Mouse (Mus musculus) liver, postnatal 0 days (tissue): ENCODE data around the gene Madcam1. TPM values are rescaled to one million over a fixed set of nuclear protein-coding genes. Genes with fewer than 3 reads are reported as not detected.

Source experiments
- ATAC-seq: fragments of 200-750 bp; cut with Nextera tagmentation; 2 replicates; pipeline ENCODE4 v1.8.0; 2017; ENCODE audit warnings: mild to moderate bottlenecking, moderate library complexity
- DNase-seq: peaks from one replicate; pipeline ENCODE4 v3.0.0-alpha.2; 2016
- H3K27ac ChIP-seq: fragments of 300-500 bp; sonication (generic); 2 replicates; pipeline ENCODE4 v1.5.1; 2014; ENCODE audit warnings: antibody characterized with exemption, moderate library complexity, mild to moderate bottlenecking, low read depth
- H3K27me3 ChIP-seq: fragments of 300-500 bp; sonication (generic); 2 replicates; pipeline ENCODE4 v1.6.1; 2014; ENCODE audit warnings: low read length, control low read depth, mixed read lengths; ENCODE audit not compliant: insufficient read depth
- H3K36me3 ChIP-seq: fragments of 300-500 bp; sonication (generic); replicated peaks from 2 replicates; pipeline ENCODE4 v1.6.1; 2014; ENCODE audit warnings: mild to moderate bottlenecking, control low read depth, low read length, moderate library complexity, mixed read lengths; ENCODE audit not compliant: insufficient read depth
- H3K4me1 ChIP-seq: fragments of 300-500 bp; sonication (generic); 2 replicates; pipeline ENCODE4 v1.6.1; 2014; ENCODE audit warnings: antibody characterized with exemption, mild to moderate bottlenecking, control low read depth; ENCODE audit not compliant: insufficient read depth
- H3K4me2 ChIP-seq: fragments of 300-500 bp; sonication (generic); 2 replicates; pipeline ENCODE4 v1.6.1; 2014; ENCODE audit warnings: low read depth, mild to moderate bottlenecking, low read length, moderate library complexity, mixed read lengths
- H3K4me3 ChIP-seq: fragments of 300-500 bp; sonication (generic); 2 replicates; pipeline ENCODE4 v1.5.1; 2014; ENCODE audit warnings: low read depth, low read length
- H3K9ac ChIP-seq: fragments of 300-500 bp; sonication (generic); replicated peaks from 2 replicates; pipeline ENCODE4 v1.6.1; 2014; ENCODE audit warnings: mild to moderate bottlenecking, moderate library complexity
- H3K9me3 ChIP-seq: fragments of 300-500 bp; sonication (generic); 2 replicates; pipeline ENCODE4 v1.6.1; 2016; ENCODE audit warnings: mild to moderate bottlenecking, control low read depth, low read length, mixed read lengths
- CTCF ChIP-seq: sonication (generic); IDR thresholded peaks from 2 replicates; pipeline ENCODE4 v1.5.1; 2016; ENCODE audit warnings: antibody characterized with exemption, low read depth
- EP300 ChIP-seq: IDR thresholded peaks from 2 replicates; pipeline ENCODE4 v1.6.1; 2016; ENCODE audit warnings: antibody characterized with exemption, low read depth, mild to moderate bottlenecking
- WGBS: fragments of 180-500 bp; shearing (Covaris S2); extraction: QIAGEN DNeasy Blood & Tissue Kit; methylation state at CpG from one replicate; pipeline ENCODE4 v1.1.7; 2014; ENCODE audit not compliant: insufficient replicate concordance; 5-methylcytosine and 5-hydroxymethylcytosine counted together
- polyA plus RNA-seq: library from polyadenylated mRNA; unstranded; fragments of >200 nt; fragmentation: Nextera tagmentation; extraction: Ambion mirVana; gene quantifications from 2 replicates; pipeline ENCODE4 v1.2.1, GENCODE M21; 2015

Gene Madcam1
- polyA plus RNA-seq, 1 experiment from 2014 or later = 0.19 TPM

DNA sequence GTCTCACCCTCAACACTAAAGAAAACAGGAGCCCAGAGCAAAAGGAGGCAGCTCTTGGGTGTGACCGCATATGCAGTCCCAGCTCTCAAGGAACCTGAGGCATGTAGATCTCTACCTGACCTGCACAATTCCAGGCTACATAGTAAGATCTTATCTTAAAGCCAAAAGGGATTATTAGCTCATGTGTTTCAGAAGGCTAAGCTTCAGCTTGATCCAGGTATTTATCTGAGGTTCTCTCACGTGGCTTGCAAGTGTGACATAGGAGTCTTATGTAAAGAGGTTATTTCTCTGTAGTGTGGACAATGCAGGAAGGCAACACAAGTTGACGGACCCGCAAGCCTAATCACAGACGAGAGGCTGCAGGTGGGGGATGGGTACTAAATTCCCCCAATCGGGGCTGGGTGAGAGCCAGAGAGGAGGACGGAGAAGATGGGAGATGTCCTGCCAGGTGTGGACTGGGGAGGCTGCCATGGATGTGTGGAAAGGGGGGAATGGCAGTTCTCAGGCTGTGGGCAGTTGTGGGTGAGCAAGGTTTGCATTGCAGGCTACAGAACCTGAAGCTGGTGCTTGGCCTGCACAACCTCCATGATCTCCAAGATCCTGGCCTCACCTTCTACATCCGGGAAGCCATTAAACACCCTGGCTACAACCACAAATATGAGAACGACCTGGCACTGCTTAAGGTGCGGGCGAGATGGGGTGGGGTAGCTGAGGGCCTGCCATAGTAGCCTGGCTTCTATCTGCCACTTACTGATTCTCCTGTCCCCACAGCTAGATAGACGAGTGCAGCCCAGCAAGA lies 29.4 kb downstream of the Madcam1 start:
- no peak overlapping the region for H3K27ac ChIP-seq
- H3K4me1 ChIP-seq = peaks cover 17% of the 10 kb centered on the region
- no peaks in the 10 kb centered on the region for H3K9me3 ChIP-seq
- H3K4me3 ChIP-seq = no peak overlapping the region
- no peaks in the 10 kb centered on the region for H3K27me3 ChIP-seq
- no peak for ATAC-seq
- no peak overlapping the region for H3K4me2 ChIP-seq
- H3K36me3 ChIP-seq = peaks cover 6% of the 10 kb centered on the region
- no peak for TF ChIP-seq CTCF
- no peak for TF ChIP-seq EP300
- WGBS = 66% methylated on average over 12 of the region's 12 CpGs
- DNase-seq = no peak
- H3K9ac ChIP-seq = no peak overlapping the region

- peaks cover 17% of the 10 kb centered on the region for H3K4me1 ChIP-seq
- peaks cover under 1% of the 10 kb centered on the region; the same call in 1 of the 2 replicates for H3K36me3 ChIP-seq
- DNase-seq = no peak
- ATAC-seq = no peak
- TF ChIP-seq EP300 (no peak), CTCF (no peak)
- H3K4me2 ChIP-seq = no peak overlapping the region
- no peaks in the 10 kb centered on the region for H3K9me3 ChIP-seq
- 80% methylated on average over 6 of the region's 6 CpGs for WGBS
- no peak overlapping the region for H3K27ac ChIP-seq
- H3K4me3 ChIP-seq = no peak overlapping the region
- H3K9ac ChIP-seq = no peak overlapping the region
- H3K27me3 ChIP-seq = no peaks in the 10 kb centered on the region
Observed at GRCm38 (mm10) chr10:79694379-79694655, 30.0 kb downstream of the Madcam1 start.

- no peaks in the 10 kb centered on the region for H3K9me3 ChIP-seq
- no peak overlapping the region for H3K4me3 ChIP-seq
- TF ChIP-seq EP300 = no peak
- peak; percentile 98 for TF ChIP-seq CTCF
- 55% methylated on average over 13 of the region's 13 CpGs for WGBS
- DNase-seq (peak; percentile 90), ATAC-seq (peak; percentile 70)
- peak overlapping the region; percentile 26; the same call in 1 of the 2 replicates for H3K9ac ChIP-seq
- peaks cover 17% of the 10 kb centered on the region for H3K4me1 ChIP-seq
- H3K36me3 ChIP-seq = no peaks in the 10 kb centered on the region
- H3K4me2 ChIP-seq = peak overlapping the region; percentile 40; the same call in 1 of the 2 replicates
- H3K27ac ChIP-seq = peak overlapping the region; percentile 48
- H3K27me3 ChIP-seq = no peaks in the 10 kb centered on the region
Observed at GRCm38 (mm10) chr10:79695231-79696128, 31.1 kb downstream of the Madcam1 start.

- Histone ChIP-seq H3K27me3 (no peaks in the 10 kb centered on the region), H3K4me1 (peaks cover 20% of the 10 kb centered on the region), H3K9ac (peak overlapping the region; percentile 26; the same call in 1 of the 2 replicates), H3K27ac (peak overlapping the region; percentile 71), H3K4me3 (no peak overlapping the region), H3K4me2 (peak overlapping the region; percentile 40; the same call in 1 of the 2 replicates), H3K9me3 (no peaks in the 10 kb centered on the region), H3K36me3 (no peaks in the 10 kb centered on the region)
- TF ChIP-seq CTCF = no peak
- no peak for TF ChIP-seq EP300
- 54% methylated on average over 9 of the region's 9 CpGs for WGBS
- peak; percentile 30; the same call in 1 of the 2 replicates for ATAC-seq
- DNase-seq = no peak
Observed at GRCm38 (mm10) chr10:79696129-79696651, 31.8 kb downstream of the Madcam1 start.

DNA sequence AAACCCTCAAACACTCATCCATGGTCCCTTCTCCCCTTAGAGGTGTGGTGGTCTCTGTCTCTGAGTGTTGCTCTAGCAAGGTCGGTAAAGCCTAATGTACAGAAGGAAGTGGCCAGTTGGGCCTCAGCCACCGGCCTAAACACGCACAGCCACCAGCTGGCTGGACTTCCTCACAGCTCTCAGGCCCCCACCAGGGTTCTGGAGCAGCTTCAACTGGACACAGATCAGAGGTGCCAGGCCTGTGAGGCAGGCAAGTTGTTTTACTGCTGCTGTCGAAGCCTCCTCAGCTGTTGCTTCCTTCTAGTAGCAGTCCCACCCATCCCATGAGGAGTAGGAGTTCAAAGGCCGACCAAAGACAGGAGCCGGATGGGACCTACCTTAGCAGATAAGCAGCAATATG lies 33.6 kb downstream of the Madcam1 start:
- DNase-seq = no peak
- Histone ChIP-seq H3K9ac (no peak overlapping the region), H3K36me3 (no peaks in the 10 kb centered on the region), H3K27me3 (no peaks in the 10 kb centered on the region), H3K4me3 (no peak overlapping the region), H3K9me3 (no peaks in the 10 kb centered on the region), H3K4me2 (no peak overlapping the region), H3K27ac (no peak overlapping the region), H3K4me1 (peaks cover 24% of the 10 kb centered on the region)
- WGBS = 48% methylated on average over 6 of the region's 6 CpGs
- TF ChIP-seq CTCF (no peak), EP300 (no peak)
- ATAC-seq = no peak

DNA sequence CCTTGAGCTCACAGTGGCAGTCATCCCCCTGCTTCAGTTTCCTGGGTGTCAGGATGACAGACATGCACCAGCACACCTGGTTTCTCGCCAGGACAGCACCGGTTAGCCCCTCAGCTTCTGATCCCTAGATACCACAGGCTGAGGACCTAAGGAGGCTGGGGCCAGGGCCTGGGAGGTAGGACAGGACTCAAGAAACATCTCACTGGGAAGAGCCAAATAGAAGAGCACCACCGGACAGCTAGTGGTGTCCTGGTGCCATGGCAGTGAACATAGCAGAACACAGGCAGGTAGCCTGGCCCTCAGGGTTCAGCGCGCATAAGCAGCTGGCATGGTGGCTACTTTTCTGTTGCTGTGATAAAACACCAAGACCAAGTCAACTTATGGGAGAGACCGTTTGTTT lies 34.1 kb downstream of the Madcam1 start:
- Histone ChIP-seq H3K9ac (no peak overlapping the region), H3K27me3 (no peaks in the 10 kb centered on the region), H3K4me1 (peaks cover 24% of the 10 kb centered on the region), H3K9me3 (no peaks in the 10 kb centered on the region), H3K4me3 (no peak overlapping the region), H3K27ac (no peak overlapping the region), H3K36me3 (no peaks in the 10 kb centered on the region), H3K4me2 (no peak overlapping the region)
- WGBS = 91% methylated on average over 6 of the region's 6 CpGs
- no peak for TF ChIP-seq EP300
- DNase-seq = no peak
- ATAC-seq = no peak
